Mouse (Mus musculus) neural tube, embryonic 13.5 days (tissue): Measurements from ENCODE around the gene Hcn2. TPM values are rescaled to one million over a fixed set of nuclear protein-coding genes. Genes with fewer than 3 reads are reported as not detected.
"Not testable (repeated sequence)": the region's sequence is repeated elsewhere in the genome, so short reads cannot be mapped to it uniquely, and the experiment has no call there.

Experiments
- ATAC-seq: fragments of 200-750 bp; cut with Nextera tagmentation; 2 replicates; pipeline ENCODE4 v1.8.0; 2017; ENCODE audit warnings: low read depth, mild to moderate bottlenecking, moderate TSS enrichment, moderate library complexity
- H3K27ac ChIP-seq: fragments of 300-500 bp; sonication (generic); replicated peaks from 2 replicates; pipeline ENCODE4 v1.5.1; 2015; ENCODE audit warnings: moderate library complexity, mild to moderate bottlenecking, inconsistent platforms
- H3K27me3 ChIP-seq: fragments of 300-500 bp; sonication (generic); 2 replicates; pipeline ENCODE4 v1.6.1; 2015; ENCODE audit warnings: mild to moderate bottlenecking, inconsistent platforms
- H3K36me3 ChIP-seq: fragments of 300-500 bp; sonication (generic); 2 replicates; pipeline ENCODE4 v1.6.1; 2015; ENCODE audit warnings: mild to moderate bottlenecking, inconsistent platforms
- H3K4me1 ChIP-seq: fragments of 300-500 bp; sonication (generic); replicated peaks from 2 replicates; pipeline ENCODE4 v1.6.1; 2015; ENCODE audit warnings: inconsistent platforms
- H3K4me2 ChIP-seq: fragments of 300-500 bp; sonication (generic); 2 replicates; pipeline ENCODE4 v1.6.1; 2015; ENCODE audit warnings: inconsistent platforms, mild to moderate bottlenecking, moderate library complexity
- H3K4me3 ChIP-seq: fragments of 300-500 bp; sonication (generic); 2 replicates; pipeline ENCODE4 v1.5.1; 2015; ENCODE audit warnings: mild to moderate bottlenecking, inconsistent platforms
- H3K9ac ChIP-seq: fragments of 300-500 bp; sonication (generic); 2 replicates; pipeline ENCODE4 v1.6.1; 2015; ENCODE audit warnings: moderate library complexity, mild to moderate bottlenecking, inconsistent platforms
- H3K9me3 ChIP-seq: fragments of 300-500 bp; sonication (generic); 2 replicates; pipeline ENCODE4 v1.6.1; 2016; ENCODE audit warnings: inconsistent platforms
- WGBS: fragments of 180-500 bp; shearing (Covaris S2); methylation state at CpG from one replicate; pipeline ENCODE4 v1.1.7; 2015; 5-methylcytosine and 5-hydroxymethylcytosine counted together
- polyA plus RNA-seq: library from polyadenylated mRNA; unstranded; fragments of >200 nt; fragmentation: Nextera tagmentation; extraction: Ambion mirVana; gene quantifications from 2 replicates; pipeline ENCODE4 v1.2.1, GENCODE M21; 2015

The Hcn2 gene
- polyA plus RNA-seq, 1 experiment from 2014 or later = 0.78 TPM

- Histone ChIP-seq H3K4me2 (no peak overlapping the region), H3K9me3 (no peaks in the 10 kb centered on the region), H3K36me3 (peaks cover 6% of the 10 kb centered on the region), H3K27ac (no peak overlapping the region), H3K4me3 (no peak overlapping the region), H3K9ac (no peak overlapping the region), H3K4me1 (no peaks in the 10 kb centered on the region), H3K27me3 (no peaks in the 10 kb centered on the region)
- WGBS = 80% methylated on average over 12 of the region's 12 CpGs
- ATAC-seq = no peak
These were observed 22.7 kb upstream of the Hcn2 start for GRCm38 (mm10) chr10:79693580-79694378.

GRCm38 (mm10) chr10:79694379-79694655 is 22.1 kb upstream of the Hcn2 start:
- Histone ChIP-seq H3K4me3 (no peak overlapping the region), H3K27me3 (no peaks in the 10 kb centered on the region), H3K4me1 (no peaks in the 10 kb centered on the region), H3K4me2 (no peak overlapping the region), H3K27ac (no peak overlapping the region), H3K9me3 (no peaks in the 10 kb centered on the region), H3K9ac (no peak overlapping the region), H3K36me3 (peaks cover under 1% of the 10 kb centered on the region)
- WGBS = 82% methylated on average over 6 of the region's 6 CpGs
- no peak for ATAC-seq

- ATAC-seq = 0 out of 2 replicates have a peak, but pooled peaks have one; percentile 19
- H3K9me3 ChIP-seq = no peaks in the 10 kb centered on the region
- H3K4me1 ChIP-seq = no peaks in the 10 kb centered on the region
- H3K27ac ChIP-seq = no peak overlapping the region
- no peaks in the 10 kb centered on the region for H3K36me3 ChIP-seq
- 0 out of 2 replicates have a peak overlapping the region, but pooled peaks have one; percentile 3 for H3K9ac ChIP-seq
- H3K4me2 ChIP-seq = no peak overlapping the region
- no peaks in the 10 kb centered on the region for H3K27me3 ChIP-seq
- WGBS = 65% methylated on average over 13 of the region's 13 CpGs
- H3K4me3 ChIP-seq = no peak overlapping the region
These were observed 21.0 kb upstream of the Hcn2 start for GRCm38 (mm10) chr10:79695231-79696128.

GRCm38 (mm10) chr10:79696129-79696651 is 20.2 kb upstream of the Hcn2 start:
- no peak overlapping the region for H3K4me2 ChIP-seq
- WGBS = 61% methylated on average over 9 of the region's 9 CpGs
- H3K36me3 ChIP-seq = no peaks in the 10 kb centered on the region
- 0 out of 2 replicates have a peak overlapping the region, but pooled peaks have one; percentile 3 for H3K9ac ChIP-seq
- H3K4me3 ChIP-seq = no peak overlapping the region
- H3K9me3 ChIP-seq = no peaks in the 10 kb centered on the region
- no peaks in the 10 kb centered on the region for H3K27me3 ChIP-seq
- ATAC-seq = no peak
- H3K27ac ChIP-seq = no peak overlapping the region
- H3K4me1 ChIP-seq = no peaks in the 10 kb centered on the region

GRCm38 (mm10) chr10:79697916-79698315 is 18.5 kb upstream of the Hcn2 start:
- Histone ChIP-seq H3K27ac (no peak overlapping the region), H3K4me1 (no peaks in the 10 kb centered on the region), H3K9ac (no peak overlapping the region), H3K4me3 (no peak overlapping the region), H3K27me3 (no peaks in the 10 kb centered on the region), H3K4me2 (no peak overlapping the region), H3K9me3 (no peaks in the 10 kb centered on the region), H3K36me3 (no peaks in the 10 kb centered on the region)
- 84% methylated on average over 6 of the region's 6 CpGs for WGBS
- ATAC-seq = no peak

GRCm38 (mm10) chr10:79698459-79698858 is 18.0 kb upstream of the Hcn2 start:
- Histone ChIP-seq H3K4me1 (no peaks in the 10 kb centered on the region), H3K9me3 (no peaks in the 10 kb centered on the region), H3K27ac (no peak overlapping the region), H3K4me3 (no peak overlapping the region), H3K4me2 (no peak overlapping the region), H3K27me3 (no peaks in the 10 kb centered on the region), H3K36me3 (no peaks in the 10 kb centered on the region), H3K9ac (no peak overlapping the region)
- ATAC-seq = no peak
- 92% methylated on average over 6 of the region's 6 CpGs for WGBS

GRCm38 (mm10) chr10:79700676-79701075 is 15.8 kb upstream of the Hcn2 start:
- H3K9ac ChIP-seq = no peak overlapping the region
- H3K4me3 ChIP-seq = no peak overlapping the region
- 53% methylated on average over 7 of the region's 7 CpGs for WGBS
- no peaks in the 10 kb centered on the region for H3K36me3 ChIP-seq
- peaks cover 9% of the 10 kb centered on the region for H3K4me1 ChIP-seq
- ATAC-seq = no peak
- no peaks in the 10 kb centered on the region for H3K27me3 ChIP-seq
- H3K4me2 ChIP-seq = no peak overlapping the region
- H3K27ac ChIP-seq = no peak overlapping the region
- H3K9me3 ChIP-seq = no peaks in the 10 kb centered on the region

- H3K9me3 ChIP-seq = no peaks in the 10 kb centered on the region
- ATAC-seq = no peak
- H3K4me1 ChIP-seq = peaks cover 18% of the 10 kb centered on the region
- 70% methylated on average over 10 of the region's 10 CpGs for WGBS
- H3K9ac ChIP-seq = no peak overlapping the region
- H3K36me3 ChIP-seq = 0 out of 2 replicates have a peak, but pooled peaks cover 1% of the 10 kb centered on the region
- H3K27ac ChIP-seq = peak overlapping the region; percentile 13; the same call in 1 of the 2 replicates
- H3K27me3 ChIP-seq = no peaks in the 10 kb centered on the region
- H3K4me2 ChIP-seq = no peak overlapping the region
- no peak overlapping the region for H3K4me3 ChIP-seq
These were observed 14.8 kb upstream of the Hcn2 start for GRCm38 (mm10) chr10:79701443-79702129.

- H3K4me2 ChIP-seq, H3K27me3 ChIP-seq, H3K4me3 ChIP-seq, ATAC-seq, H3K9me3 ChIP-seq, H3K27ac ChIP-seq, H3K9ac ChIP-seq: not testable (repeated sequence)
- WGBS = 84% methylated on average over 4 of the region's 4 CpGs
- Histone ChIP-seq H3K36me3 (0 out of 2 replicates have a peak, but pooled peaks cover 13% of the 10 kb centered on the region), H3K4me1 (peaks cover 32% of the 10 kb centered on the region)
These were observed 13.5 kb upstream of the Hcn2 start for GRCm38 (mm10) chr10:79702970-79703369.

GRCm38 (mm10) chr10:79703541-79703940 is 12.9 kb upstream of the Hcn2 start:
- Histone ChIP-seq H3K4me3 (peak overlapping the region; percentile 59), H3K27ac (peak overlapping the region; percentile 57), H3K4me1 (peaks cover 33% of the 10 kb centered on the region), H3K27me3 (no peaks in the 10 kb centered on the region), H3K4me2 (peak overlapping the region; percentile 99), H3K9ac (peak overlapping the region; percentile 63), H3K9me3 (no peaks in the 10 kb centered on the region), H3K36me3 (peaks cover 15% of the 10 kb centered on the region; the same call in 1 of the 2 replicates)
- WGBS = 75% methylated on average over 10 of the region's 10 CpGs
- ATAC-seq = no peak

GRCm38 (mm10) chr10:79704065-79704969 is 12.1 kb upstream of the Hcn2 start, which contains the start of gene Bsg:
Bsg (plus strand) TSS chr10:79704491.
- H3K4me3 ChIP-seq = peak within 1 kb of the TSS; percentile 59
- H3K27ac ChIP-seq = peak within 1 kb of the TSS; percentile 84

More at GRCm38 (mm10) chr10:79704065-79704969, 12.1 kb upstream of the Hcn2 start, which contains the start of gene Bsg:
- Histone ChIP-seq H3K4me1 (peaks cover 33% of the 10 kb centered on the region), H3K4me2 (peak within 1 kb of the TSS; percentile 99), H3K27me3 (no peaks in the 10 kb centered on the region), H3K9ac (peak within 1 kb of the TSS; percentile 85), H3K9me3 (no peaks in the 10 kb centered on the region), H3K36me3 (peaks cover 22% of the 10 kb centered on the region)
- ATAC-seq = peak; percentile 95
- WGBS = 1% methylated on average over 53 of the region's 65 CpGs
